Mouse (Mus musculus) activated CD4-positive, CD25-positive, alpha-beta regulatory T cell, adult 4 months (primary cell): ENCODE data around the gene Pax8. TPM values are rescaled to one million over a fixed set of nuclear protein-coding genes. Genes with fewer than 3 reads are reported as not detected.

ENCODE experiments used
- ATAC-seq: one replicate; pipeline ENCODE4 v1.8.0; 2017
- polyA plus RNA-seq, 2 experiments: library from polyadenylated mRNA; unstranded; fragments of 100-300 nt; shearing (Covaris generic); gene quantifications; one replicate each; pipeline ENCODE4 v1.2.1; 2017

The Pax8 gene
- polyA plus RNA-seq, 2 experiments from 2014 or later, result not detected

DNA sequence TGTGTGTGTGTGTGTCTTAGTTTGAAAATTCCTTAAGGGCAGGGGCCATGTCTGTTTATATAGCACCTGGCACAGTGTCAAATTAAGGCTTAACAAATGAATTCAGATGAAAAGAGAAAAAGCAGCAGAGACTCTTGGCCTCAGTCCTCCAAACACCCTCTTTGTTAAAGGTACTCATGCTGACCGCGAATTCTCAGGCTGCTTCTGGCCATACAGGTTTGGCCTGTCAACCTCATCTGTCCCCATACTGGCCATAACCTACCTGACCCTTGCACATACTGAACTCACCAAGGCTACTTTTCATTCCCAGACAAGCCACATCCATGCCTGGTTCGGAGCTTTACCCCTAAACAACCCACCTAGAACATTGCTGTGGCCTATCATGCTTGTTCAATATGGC is 62.2 kb downstream of the Pax8 start:
- no peak for ATAC-seq

DNA sequence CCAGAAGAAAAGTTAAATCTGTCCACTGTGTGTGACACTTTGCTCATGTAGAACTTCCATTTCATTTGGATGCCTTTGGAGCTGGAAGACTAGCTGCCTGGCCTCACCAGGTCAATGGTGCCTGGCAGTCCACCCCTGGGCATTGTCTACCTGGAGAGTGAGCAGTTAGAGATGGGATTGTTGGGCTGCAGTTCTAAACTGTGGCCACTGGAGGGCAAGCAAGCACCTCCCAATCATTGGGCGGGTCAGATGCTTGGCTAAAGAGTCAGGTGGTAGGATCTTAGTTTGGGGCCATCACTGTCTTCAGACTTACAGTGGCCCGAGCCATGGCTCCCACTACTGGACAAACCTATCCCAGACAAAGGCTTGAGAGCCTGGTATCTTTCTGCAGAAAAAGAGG is 66.2 kb downstream of the Pax8 start:
- ATAC-seq, result peak; percentile 49

DNA sequence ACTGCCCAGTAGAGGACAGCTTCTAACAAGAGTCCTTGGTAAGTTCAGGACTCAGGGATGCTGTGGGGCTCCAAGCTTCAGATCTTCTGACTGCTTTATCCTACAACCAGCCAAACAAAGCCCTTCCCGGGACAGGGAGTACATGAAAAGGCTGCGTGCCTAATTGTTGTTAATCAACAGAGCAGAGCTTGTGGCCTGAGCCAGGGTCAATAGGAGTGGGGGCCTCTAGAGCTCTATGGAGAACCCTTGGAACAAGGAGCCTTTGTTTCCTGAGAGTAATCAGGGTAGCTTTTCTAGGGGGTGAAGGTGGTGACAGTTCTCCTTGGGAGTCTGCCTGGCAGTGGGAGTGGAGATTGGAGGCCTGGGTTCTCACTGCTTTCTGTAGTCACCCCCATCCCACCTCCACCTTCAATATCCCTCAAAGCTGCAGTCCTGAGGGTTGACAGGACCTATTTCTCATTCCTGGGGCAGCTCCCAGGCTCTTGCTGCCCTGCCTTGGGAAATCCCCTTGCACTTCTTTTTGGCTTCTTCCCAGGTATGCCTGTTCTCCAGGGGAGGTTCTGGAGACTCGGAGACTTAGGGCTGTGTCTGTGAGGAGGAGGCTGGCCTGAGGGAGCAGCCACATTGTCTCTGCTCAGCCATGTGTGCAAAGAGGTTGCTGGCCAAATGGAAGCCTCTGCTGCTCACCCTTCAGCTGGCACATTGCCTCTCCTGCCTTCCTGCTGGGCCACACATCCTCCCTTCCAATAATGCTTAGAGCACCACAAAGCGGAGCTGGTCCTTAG is 67.5 kb downstream of the Pax8 start:
- ATAC-seq, result no peak

DNA sequence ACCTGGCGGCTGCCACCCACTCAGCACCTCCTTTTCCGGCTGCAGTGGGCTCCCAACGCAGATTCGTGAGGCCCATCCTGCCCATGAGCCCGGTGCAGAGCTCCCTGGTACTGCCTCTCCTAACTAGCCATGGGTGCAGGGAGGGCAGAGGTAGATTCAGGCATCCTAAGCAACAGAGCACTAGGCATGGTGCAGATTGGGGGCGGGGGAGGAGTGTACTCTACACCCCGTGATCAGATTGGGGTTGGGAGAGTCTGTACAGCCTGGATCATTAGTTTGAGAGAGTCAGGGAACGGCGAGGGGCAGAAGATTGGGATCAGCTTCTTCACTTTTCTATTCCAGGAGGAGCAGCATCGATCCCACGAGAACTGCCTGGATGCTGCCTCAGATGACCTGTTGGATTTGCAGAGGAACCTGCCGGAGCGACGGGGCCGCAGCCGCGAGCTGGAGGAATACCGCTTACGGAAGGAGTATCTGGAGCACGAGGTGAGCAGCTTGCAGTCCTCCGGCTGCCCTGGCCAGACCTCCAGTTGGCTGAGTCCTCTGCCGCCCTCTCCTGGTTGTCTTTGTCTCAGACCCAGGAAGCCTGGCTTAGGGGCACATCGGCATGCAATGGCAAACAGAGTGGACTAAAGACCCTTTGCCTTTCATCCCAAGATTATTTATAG is 69.9 kb downstream of the Pax8 start:
- ATAC-seq, result no peak

DNA sequence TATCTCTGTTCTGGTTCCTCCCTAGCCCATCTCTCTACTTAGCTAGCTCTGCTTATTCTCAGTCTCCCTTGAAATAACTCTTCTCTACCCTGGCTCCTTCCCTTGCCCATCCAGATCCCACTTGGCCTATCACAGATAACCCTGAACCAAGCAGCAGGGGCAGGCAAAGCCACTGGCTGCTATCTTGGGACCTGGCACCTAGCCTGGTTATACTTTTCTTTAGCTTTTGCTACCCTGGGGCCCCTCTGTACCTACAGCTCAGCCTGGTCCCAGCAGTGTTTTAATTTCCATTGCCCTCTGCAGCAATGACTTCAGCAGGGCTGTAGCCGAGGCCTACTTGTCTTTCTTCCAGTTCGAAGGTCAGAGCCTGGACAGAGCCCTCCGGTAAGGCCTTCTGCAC is 74.7 kb downstream of the Pax8 start:
- ATAC-seq, result no peak

DNA sequence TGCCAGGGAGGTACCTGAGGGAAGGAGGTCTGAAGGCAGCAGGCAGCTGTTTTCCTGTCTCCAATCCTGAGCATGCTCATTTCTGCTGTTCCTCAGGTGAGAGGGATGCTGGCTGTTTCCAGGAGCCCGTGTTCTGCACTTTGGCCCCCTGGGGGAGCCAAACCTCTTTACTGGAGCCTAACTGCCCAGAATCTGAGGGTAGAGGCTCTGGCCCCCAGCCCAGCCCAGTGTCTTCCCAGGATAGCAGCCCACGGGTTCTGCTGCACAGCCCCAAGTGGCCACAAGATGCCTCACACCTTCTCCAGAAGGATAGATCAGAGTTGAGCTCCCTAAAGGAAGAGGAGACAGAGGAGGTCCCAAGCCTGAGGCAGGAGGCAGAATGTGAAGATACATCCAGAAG is 78.3 kb downstream of the Pax8 start:
- no peak for ATAC-seq

DNA sequence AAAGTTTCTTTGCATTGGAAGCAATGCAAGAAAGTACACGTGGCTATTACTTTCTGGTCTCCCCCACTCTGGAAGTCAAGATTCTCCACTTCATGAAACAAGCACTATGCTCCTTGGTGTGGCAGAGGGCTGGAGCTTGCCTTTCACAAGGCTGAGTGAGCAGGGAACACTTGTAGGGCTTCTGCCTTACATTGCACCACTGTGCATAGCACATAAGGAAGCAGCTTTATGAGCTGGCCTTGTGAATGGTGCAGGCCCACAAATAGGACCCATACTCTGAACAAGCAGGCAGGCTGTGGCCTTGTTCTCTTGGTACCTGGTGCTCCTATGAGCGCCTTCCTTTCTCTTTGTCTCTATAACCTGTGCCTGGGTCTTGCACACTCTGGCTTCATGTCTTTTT is 82.1 kb downstream of the Pax8 start:
- ATAC-seq, result no peak

DNA sequence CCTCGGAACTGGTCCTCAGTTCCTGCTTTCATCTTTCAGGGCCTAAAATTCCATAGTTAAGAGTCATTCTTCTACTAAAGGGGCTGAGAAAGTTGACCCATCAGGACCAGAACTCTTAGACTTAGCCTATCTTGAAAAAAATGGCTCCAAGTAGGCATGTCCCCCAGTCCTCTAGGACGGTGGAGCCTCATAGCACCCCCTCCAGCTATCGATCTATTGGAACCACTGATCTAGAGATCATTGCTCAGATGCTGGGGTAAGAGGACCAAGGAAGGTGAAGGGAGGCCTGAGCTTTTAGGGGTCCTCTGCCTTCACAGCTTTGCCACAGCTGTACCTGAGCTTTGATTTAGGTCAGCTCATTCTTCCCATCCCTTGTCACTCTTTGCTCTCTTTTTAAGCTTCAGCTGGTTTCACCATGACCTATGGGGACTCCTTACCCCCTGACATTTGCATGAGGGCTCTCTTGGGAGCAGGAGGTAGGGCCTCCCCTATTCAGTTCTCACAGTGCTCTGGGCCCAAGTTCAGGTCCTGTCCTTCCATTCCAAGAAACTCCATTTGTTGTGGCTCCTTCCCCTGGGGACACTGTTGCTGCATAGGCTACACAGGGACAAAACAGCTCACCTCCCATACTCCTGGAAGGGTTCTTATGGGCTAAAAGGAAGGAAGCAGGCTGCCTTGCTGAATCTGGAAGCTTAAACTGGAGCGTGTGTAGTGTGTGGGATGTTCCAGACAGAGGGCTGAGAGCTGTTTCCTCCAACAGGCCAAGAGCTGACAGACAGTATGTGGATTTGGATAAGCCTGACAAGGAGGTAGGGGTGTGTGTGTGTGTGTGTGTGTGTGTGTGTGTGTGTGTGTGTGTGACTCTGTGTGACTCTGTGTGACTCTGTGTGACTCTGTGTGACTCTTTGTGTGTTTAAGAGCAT is 87.8 kb downstream of the Pax8 start:
- ATAC-seq, result no peak

DNA sequence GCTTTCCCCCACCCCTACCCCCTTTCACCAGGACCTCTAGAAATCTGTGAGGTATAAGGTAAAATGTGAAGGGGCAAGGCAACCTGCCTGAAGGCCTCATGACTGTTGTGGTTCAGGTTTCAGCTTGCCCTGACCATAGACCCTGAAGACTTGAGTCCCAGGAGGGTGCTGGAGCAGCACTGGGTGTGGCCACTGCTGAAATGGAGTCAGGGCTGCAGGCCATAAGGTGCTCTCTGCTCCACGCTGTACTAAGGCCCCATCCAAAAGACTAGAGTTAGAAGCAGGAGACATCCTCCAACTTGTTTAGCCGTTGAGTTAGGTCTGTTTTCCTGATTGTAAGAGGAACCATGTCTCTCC is 88.5 kb downstream of the Pax8 start:
- no peak for ATAC-seq

DNA sequence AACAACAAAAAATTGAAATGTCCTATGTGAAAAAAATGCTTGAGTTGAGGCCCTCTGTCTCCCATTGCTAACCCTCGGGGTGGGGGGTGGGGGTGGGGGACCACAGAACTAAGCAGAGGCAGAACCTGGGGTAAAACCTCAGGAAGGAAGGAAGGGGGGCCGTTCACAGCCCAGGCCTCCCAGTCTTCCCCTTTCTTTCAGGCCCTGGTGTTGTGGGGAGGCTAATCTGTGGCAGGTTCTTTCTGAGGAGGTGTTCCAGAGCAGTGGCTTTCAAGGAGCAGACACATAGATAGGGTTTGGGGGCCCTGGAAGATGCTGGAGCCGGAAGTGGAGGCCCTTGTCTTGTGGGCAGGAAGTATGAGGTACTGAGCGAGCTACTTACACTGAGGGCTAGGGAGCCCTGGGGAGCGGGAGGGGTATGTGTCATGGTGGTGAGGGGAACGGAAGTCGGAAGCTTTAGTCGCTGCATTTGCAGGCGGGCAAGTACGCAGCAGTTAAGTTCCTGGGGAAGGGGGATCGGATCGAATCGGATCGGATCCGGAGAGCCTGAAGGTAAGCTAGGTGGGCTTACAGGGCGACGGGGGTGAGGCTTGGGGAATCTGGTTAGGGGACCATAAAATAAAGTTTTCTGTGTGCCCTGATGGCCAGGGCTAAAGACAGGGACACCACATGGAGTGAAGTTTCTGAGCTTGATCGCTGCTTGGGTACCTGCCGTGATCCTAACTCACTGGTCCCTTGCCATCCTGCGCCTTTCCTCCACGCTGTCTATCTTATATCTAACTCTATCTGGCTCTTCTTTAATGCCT is 89.0 kb downstream of the Pax8 start:
- peak; percentile 76 for ATAC-seq

DNA sequence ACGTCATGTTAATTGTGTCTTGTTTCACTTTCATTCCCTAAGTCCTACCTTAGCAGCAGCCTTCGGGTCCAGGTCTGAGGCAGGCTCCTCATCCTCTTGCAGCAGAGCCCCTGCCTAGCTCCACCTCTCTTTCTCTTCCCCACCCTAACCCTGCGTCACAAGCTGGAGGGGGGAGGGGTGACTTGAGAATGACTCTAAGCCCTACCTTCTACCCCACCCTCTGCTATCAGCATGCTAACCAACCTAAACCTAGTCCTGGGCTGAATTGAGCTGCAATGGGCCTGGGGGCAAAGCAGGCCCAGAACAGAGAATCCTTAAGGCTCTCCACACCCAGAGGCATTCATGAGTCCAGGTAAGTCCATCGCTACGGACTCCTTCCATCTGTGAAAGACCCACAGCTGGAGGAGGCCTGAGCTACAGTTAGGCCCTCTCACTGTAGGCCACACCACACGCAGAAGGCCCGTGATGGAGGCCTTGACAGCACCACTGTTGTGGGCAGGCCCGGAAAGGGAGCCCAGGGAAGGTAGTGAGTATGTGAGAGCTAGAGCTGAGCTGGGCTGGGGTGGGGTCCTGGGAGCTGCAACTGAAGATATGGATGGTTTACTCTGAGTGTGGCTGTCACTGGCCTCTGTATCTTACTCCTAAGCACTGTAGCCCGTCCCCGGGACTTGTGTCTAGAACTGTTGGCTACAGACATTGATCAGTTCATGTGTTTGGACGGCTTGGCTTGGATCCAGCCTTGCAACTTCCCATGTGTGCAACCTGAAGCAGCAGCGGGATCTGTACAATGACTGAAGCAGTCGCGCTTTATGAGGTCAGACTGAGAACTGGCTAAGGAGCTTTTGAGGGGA is 90.1 kb downstream of the Pax8 start:
- ATAC-seq, result peak; percentile 74

DNA sequence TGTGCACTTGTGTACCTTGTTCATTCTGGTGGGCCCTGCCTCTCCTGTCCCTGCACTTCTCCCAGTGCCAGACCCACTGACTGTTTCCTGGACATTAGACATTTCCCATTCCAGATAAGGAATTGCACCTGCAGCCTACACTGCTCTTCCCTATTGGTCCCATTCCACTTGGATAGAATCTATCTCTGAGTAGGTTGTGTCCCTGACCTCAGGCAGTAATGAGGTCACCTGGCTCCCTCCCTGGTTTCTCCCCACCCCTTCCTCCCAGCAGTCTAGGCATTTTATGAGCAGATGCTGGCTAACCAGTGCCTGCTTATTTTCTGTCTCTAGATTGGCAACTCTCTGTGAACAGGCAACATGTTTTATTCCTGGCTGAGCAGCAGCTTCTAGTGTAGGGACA is 91.0 kb downstream of the Pax8 start:
- no peak for ATAC-seq

DNA sequence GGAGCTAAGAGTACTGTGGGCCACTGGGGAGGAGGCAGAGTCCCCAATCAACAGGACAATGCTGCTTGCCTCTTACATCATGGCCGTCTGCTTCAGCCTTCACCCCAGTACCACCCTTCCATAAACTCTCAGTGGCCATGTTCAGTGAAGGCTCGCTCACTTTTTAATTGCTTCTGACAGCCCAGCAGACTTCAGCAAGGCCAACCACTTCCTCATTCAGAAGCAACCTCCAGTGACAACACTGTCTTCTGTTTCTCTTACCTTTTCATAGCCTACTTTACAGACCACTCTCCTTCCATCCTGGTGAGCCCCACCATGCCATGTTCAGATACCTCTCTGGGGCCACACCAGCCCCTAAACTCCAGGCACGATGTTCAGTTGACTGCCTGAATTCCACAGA is 91.8 kb downstream of the Pax8 start:
- ATAC-seq, result no peak

DNA sequence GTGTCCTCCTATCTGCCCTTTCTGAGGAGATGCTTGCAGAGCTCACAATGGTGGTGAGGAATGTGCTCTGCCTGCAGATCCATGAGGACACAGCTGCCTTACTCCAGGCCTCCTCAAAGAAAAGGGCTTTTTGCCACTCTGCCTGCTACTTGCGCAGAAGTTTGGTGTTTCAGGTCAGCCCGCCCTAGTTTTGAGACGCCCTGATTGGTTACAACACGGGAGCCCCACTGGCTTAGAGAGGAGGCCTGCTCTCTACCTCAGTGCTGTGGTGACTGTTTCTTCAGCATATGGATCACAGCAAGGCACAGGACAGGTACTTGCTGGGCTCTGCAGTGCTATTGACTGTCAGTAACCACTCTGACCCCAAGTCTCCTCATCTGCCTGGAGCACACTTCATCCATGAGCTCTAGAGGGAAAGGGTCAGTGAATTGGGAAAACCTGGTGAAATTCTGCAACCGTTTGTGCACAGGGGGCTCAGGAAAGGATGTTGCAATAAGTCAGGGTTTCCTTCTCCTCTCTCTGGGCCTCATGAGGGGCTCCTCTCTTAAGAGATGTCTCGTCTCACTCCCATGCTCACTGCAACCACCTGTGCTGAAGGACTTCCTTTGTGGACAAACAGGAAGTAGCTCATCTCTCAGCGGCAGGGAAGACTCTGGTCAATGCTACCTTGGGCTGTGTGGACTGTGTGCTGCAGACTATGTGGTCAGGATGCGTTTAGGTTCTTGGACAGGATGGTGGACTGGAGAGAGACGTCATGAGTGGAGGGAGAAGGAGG is 92.8 kb downstream of the Pax8 start:
- ATAC-seq, result no peak

DNA sequence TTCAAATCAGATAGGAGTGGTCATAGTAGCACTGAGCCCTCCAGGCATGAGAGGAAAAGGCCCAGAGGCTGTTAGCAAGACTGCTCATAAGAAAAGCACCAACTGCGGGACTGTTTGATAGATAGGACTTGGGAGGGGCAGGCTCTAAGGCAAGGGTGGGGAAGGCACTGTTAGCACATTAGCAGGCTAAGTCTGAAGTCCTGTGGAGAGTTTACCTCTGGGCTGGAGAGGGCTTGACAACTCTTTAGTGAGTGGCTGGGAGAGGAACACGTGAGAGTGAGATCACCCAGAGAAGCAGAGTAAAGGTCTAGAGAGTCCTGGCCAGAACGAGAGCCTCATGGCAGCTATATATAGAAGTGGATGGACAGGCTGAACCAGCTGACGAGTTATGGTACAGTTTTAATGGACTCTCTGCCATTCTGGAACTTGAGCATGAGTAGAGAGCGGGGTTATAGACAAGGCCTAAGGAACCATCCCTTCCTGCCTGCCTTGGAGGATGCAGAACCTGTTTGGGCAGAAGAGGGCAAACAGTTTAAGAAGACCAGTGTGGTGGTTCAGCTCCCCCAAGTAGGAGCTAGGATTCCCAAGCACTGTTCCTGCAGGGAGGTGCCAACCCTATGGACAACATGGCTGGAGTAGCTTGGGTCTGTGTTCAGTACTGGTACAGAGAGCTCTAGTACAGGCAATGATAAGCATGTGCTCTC is 96.5 kb downstream of the Pax8 start:
- no peak for ATAC-seq

Other genes starting within 250 kb of the Pax8 start
- gene Il1f5, start 198.6 kb downstream of the Pax8 start, polyA plus RNA-seq, result not detected
- not detected for gene Il1f10, start 184.4 kb downstream of the Pax8 start, polyA plus RNA-seq
- under 1 TPM; 0.20 to 0.77 TPM for gene Il1rn, start 138.7 kb downstream of the Pax8 start, polyA plus RNA-seq
- gene Psd4, start 108.0 kb downstream of the Pax8 start, polyA plus RNA-seq, result 10 to 100 TPM; 65.6 to 75.6 TPM